Mouse (Mus musculus): ENCODE measurements around the gene Tmem274.

- TF ChIP-seq POLR2A (IDR thresholded peaks at IDR 0.05; ENCODE audit: insufficient read depth, low read length) (no peak), CTCF (IDR thresholded peaks at IDR 0.05; ENCODE audit: low read depth, low read length) (peak; percentile 35)
Measured at GRCm38 (mm10) chr4:149454879-149455278, 22.3 kb upstream of the Tmem274 start, which contains the start of gene Rbp7.
